Mouse (Mus musculus) liver, adult 2 months (tissue): ENCODE data around the gene Fam71f2.

Experiments
- CTCF ChIP-seq: fragments of 200-500 bp; IDR thresholded peaks from 2 replicates; pipeline ENCODE4 v1.5.1; 2011; ENCODE audit warnings: low read depth, low read length, control low read depth
- POLR2A ChIP-seq: fragments of 200-500 bp; IDR thresholded peaks from 2 replicates; pipeline ENCODE4 v1.6.1; 2011; ENCODE audit warnings: low read length, control low read depth; ENCODE audit not compliant: insufficient read depth; ENCODE audit errors: extremely low read depth

- TF ChIP-seq CTCF (no peak), POLR2A (no peak)
Measured at GRCm38 (mm10) chr6:29303251-29303650, 23.9 kb downstream of the Fam71f2 start.
